Mouse (Mus musculus): Measurements from ENCODE around the gene Rnf8.

DNA sequence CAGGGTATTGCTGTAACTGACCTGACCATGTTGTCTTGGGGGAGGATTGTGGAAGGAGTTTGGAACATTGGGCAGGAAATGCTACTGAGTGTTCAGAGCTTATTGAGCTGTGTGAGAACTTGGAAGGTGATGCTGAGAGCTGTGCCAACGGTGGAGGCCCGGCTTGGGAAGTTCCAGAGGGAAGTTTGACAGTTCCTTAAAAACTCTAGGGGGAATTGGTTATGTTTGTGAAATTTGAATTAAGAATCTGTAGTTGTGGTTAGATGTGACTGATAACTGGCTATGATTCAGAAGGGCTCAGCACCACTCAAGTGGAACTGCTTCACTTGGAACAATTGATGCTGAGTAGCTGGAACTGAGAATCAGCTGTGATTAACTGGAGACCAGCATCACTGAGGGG lies 56.4 kb downstream of the Rnf8 start:
- TF ChIP-seq CTCF (IDR thresholded peaks at IDR 0.05; ENCODE audit: low read depth, low read length) (no peak), POLR2A (IDR thresholded peaks at IDR 0.05; ENCODE audit: extremely low read depth, insufficient read depth, low read length) (no peak)
